Mouse (Mus musculus) ovary, postnatal 10 days (tissue): ENCODE data around the gene Eif3c.

Experiments
- DNase-seq: peaks from one replicate; pipeline ENCODE4 v3.0.0; 2022; ENCODE audit warnings: low spot score

Eif3c gene

GRCm38 (mm10) chr7:126566094-126566765 lies at the start of gene Eif3c:
Gene Eif3c (minus strand): TSS chr7:126566411.
- DNase-seq: peak; percentile 55

- no peak for DNase-seq
Observed at GRCm38 (mm10) chr7:126612736-126613135, 46.5 kb upstream of the Eif3c start.

GRCm38 (mm10) chr7:126607796-126608195 lies 41.6 kb upstream of the Eif3c start:
- no peak for DNase-seq

- DNase-seq: peak; percentile 17
Observed at GRCm38 (mm10) chr7:126607064-126607463, 40.9 kb upstream of the Eif3c start.

- no peak for DNase-seq
Observed at GRCm38 (mm10) chr7:126606611-126607010, 40.4 kb upstream of the Eif3c start.

GRCm38 (mm10) chr7:126602650-126603049 lies 36.4 kb upstream of the Eif3c start:
- no peak for DNase-seq

- no peak for DNase-seq
Observed at GRCm38 (mm10) chr7:126601896-126602295, 35.7 kb upstream of the Eif3c start.

GRCm38 (mm10) chr7:126598919-126599318 lies 32.7 kb upstream of the Eif3c start:
- no peak for DNase-seq

GRCm38 (mm10) chr7:126596414-126596813 lies 30.2 kb upstream of the Eif3c start:
- DNase-seq: no peak

- no peak for DNase-seq
Observed at GRCm38 (mm10) chr7:126595890-126596289, 29.7 kb upstream of the Eif3c start.

- DNase-seq: no peak
Observed at GRCm38 (mm10) chr7:126594862-126595561, 28.8 kb upstream of the Eif3c start, which contains the start of gene Il27. Gene Il27 (minus strand): TSS chr7:126594941.

GRCm38 (mm10) chr7:126587779-126588178 lies 21.6 kb upstream of the Eif3c start:
- DNase-seq: peak; percentile 50

- DNase-seq: no peak
Observed at GRCm38 (mm10) chr7:126586839-126587238, 20.6 kb upstream of the Eif3c start.

- DNase-seq: no peak
Observed at GRCm38 (mm10) chr7:126585717-126586116, 19.5 kb upstream of the Eif3c start, which contains the start of gene Cln3. Gene Cln3 (minus strand): TSS chr7:126585817.

- DNase-seq: no peak
Observed at GRCm38 (mm10) chr7:126584506-126584977, 18.3 kb upstream of the Eif3c start, which contains the start of gene Apobr. Gene Apobr (plus strand): TSS chr7:126584942.

- DNase-seq: no peak
Observed at GRCm38 (mm10) chr7:126583761-126584160, 17.6 kb upstream of the Eif3c start.

GRCm38 (mm10) chr7:126583251-126583709 lies 17.1 kb upstream of the Eif3c start:
- peak; percentile 72 for DNase-seq

- no peak for DNase-seq
Observed at GRCm38 (mm10) chr7:126582759-126583158, 16.5 kb upstream of the Eif3c start.

GRCm38 (mm10) chr7:126581661-126582060 lies 15.4 kb upstream of the Eif3c start:
- DNase-seq: no peak

GRCm38 (mm10) chr7:126579172-126579571 lies 13.0 kb upstream of the Eif3c start:
- no peak for DNase-seq

- no peak for DNase-seq
Observed at GRCm38 (mm10) chr7:126576946-126577345, 10.7 kb upstream of the Eif3c start.

- no peak for DNase-seq
Observed at GRCm38 (mm10) chr7:126565693-126566092, 518 bp downstream of the Eif3c start.

- DNase-seq: no peak
Observed at GRCm38 (mm10) chr7:126556635-126557034, 9.6 kb downstream of the Eif3c start.
